Mouse (Mus musculus) midbrain, embryonic 13.5 days (tissue): ENCODE measurements around the gene Tnfsf8. TPM values are rescaled to one million over a fixed set of nuclear protein-coding genes. Genes with fewer than 3 reads are reported as not detected.

Source experiments
- ATAC-seq: fragments of 200-750 bp; cut with Nextera tagmentation; 2 replicates; pipeline ENCODE4 v1.8.0; 2017; ENCODE audit warnings: mild to moderate bottlenecking, moderate TSS enrichment, moderate library complexity
- H3K27ac ChIP-seq: fragments of 300-500 bp; sonication (generic); 2 replicates; pipeline ENCODE4 v1.5.1; 2015; ENCODE audit warnings: inconsistent platforms, mild to moderate bottlenecking, moderate library complexity
- H3K27me3 ChIP-seq: fragments of 300-500 bp; sonication (generic); 2 replicates; pipeline ENCODE4 v1.6.1; 2015; ENCODE audit warnings: mild to moderate bottlenecking, inconsistent platforms
- H3K36me3 ChIP-seq: fragments of 300-500 bp; sonication (generic); 2 replicates; pipeline ENCODE4 v1.6.1; 2015; ENCODE audit warnings: mild to moderate bottlenecking, inconsistent platforms
- H3K4me1 ChIP-seq: fragments of 300-500 bp; sonication (generic); replicated peaks from 2 replicates; pipeline ENCODE4 v1.6.1; 2015; ENCODE audit warnings: inconsistent platforms
- H3K4me2 ChIP-seq: fragments of 300-500 bp; sonication (generic); replicated peaks from 2 replicates; pipeline ENCODE4 v1.6.1; 2015; ENCODE audit warnings: moderate library complexity, mild to moderate bottlenecking, inconsistent platforms
- H3K4me3 ChIP-seq: fragments of 300-500 bp; sonication (generic); replicated peaks from 2 replicates; pipeline ENCODE4 v1.5.1; 2015; ENCODE audit warnings: mild to moderate bottlenecking, inconsistent platforms
- H3K9ac ChIP-seq: fragments of 300-500 bp; sonication (generic); replicated peaks from 2 replicates; pipeline ENCODE4 v1.6.1; 2015; ENCODE audit warnings: mild to moderate bottlenecking, inconsistent platforms
- H3K9me3 ChIP-seq: fragments of 300-500 bp; sonication (generic); 2 replicates; pipeline ENCODE4 v1.6.1; 2016; ENCODE audit warnings: mild to moderate bottlenecking, inconsistent platforms
- WGBS: fragments of 180-500 bp; shearing (Covaris S2); methylation state at CpG from one replicate; pipeline ENCODE4 v1.1.7; 2015; 5-methylcytosine and 5-hydroxymethylcytosine counted together
- polyA plus RNA-seq: library from polyadenylated mRNA; unstranded; fragments of >200 nt; fragmentation: Nextera tagmentation; extraction: Ambion mirVana; gene quantifications from 2 replicates; pipeline ENCODE4 v1.2.1, GENCODE M21; 2015

Gene Tnfsf8
- polyA plus RNA-seq: not detected in 2 replicates

DNA sequence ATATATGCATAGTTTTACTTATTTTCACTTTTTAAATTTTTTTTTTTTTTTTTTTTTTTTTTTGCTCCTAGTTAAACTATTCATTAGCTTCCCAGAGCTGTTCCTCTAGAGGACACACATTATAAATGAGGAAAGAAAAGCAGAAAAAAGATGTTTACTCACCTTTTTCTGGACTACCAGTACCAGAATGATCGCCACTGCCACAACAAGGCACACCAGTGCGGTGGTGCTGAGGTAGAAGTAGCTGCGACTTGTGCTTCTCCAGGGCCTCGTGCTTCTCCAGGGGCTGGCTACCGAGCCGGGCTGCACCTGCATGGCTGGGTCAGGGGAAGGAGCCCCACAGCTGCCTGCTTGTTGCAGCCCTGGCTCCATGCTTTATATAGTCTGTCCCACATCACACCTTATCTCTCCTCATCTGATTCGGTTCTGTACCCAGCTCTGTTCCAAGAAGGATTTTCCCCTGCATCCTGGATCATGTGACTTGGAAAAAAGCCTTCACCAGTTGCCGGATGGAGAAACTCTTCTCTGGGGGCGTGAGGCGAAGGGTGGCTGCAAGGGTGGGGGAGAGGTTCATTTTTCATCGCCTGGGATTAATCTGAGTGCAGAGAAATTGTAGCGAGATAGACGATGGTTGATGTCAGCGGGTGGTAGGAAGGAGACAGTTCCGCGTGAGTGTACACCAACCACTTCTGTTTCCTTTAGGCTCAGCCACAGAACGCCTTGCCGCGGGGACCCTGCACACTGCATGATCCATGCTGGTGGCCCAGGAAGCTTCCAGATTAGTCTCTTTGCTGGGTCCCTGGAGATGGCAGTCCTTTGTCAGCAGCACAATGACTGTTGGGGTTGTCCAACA is at the start of gene Tnfsf8:
Gene Tnfsf8 (minus strand): TSS at position 660 of the 853 bp plus-strand sequence.
- no peak for ATAC-seq
- Histone ChIP-seq H3K27ac (no peak within 1 kb of the TSS), H3K9ac (no peak within 1 kb of the TSS), H3K4me3 (no peak within 1 kb of the TSS), H3K27me3 (no peaks in the 10 kb centered on the region), H3K36me3 (no peaks in the 10 kb centered on the region), H3K4me2 (no peak within 1 kb of the TSS), H3K9me3 (no peaks in the 10 kb centered on the region), H3K4me1 (no peaks in the 10 kb centered on the region; the same call in 1 of the 2 replicates)
- WGBS: 89% methylated on average over 19 of the region's 19 CpGs

GRCm38 (mm10) chr4:63908511-63908910 is 47.4 kb upstream of the Tnfsf8 start:
- H3K4me1 ChIP-seq: no peaks in the 10 kb centered on the region
- H3K27me3 ChIP-seq: no peaks in the 10 kb centered on the region
- no peak overlapping the region for H3K4me3 ChIP-seq
- no peaks in the 10 kb centered on the region for H3K9me3 ChIP-seq
- no peak overlapping the region for H3K4me2 ChIP-seq
- ATAC-seq: no peak
- H3K36me3 ChIP-seq: no peaks in the 10 kb centered on the region
- WGBS: 88% methylated on average over 1 of the region's 1 CpGs
- no peak overlapping the region for H3K9ac ChIP-seq
- no peak overlapping the region for H3K27ac ChIP-seq

DNA sequence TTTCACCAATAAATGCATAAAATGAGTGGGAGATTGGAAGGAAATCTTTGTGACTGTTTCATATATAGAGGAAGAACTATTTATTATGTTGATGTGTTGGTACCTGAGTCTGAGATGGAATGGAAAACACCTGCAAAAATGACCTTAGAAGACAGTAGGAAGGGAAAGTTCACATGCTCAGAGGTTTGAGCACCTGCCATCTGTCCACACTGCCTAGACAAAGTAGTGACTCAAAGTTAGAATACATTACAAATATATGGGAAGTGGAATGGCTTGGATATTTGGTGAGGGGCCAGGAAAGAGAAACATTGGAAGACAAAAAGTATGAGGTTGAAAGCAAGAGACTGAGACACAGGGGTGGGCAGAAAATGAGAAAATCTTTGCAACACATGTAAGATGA is 46.3 kb upstream of the Tnfsf8 start:
- no peaks in the 10 kb centered on the region for H3K9me3 ChIP-seq
- no peak for ATAC-seq
- no peaks in the 10 kb centered on the region for H3K4me1 ChIP-seq
- H3K4me3 ChIP-seq: no peak overlapping the region
- H3K9ac ChIP-seq: no peak overlapping the region
- no peak overlapping the region for H3K4me2 ChIP-seq
- no peak overlapping the region for H3K27ac ChIP-seq
- no peaks in the 10 kb centered on the region for H3K27me3 ChIP-seq
- no peaks in the 10 kb centered on the region for H3K36me3 ChIP-seq

DNA sequence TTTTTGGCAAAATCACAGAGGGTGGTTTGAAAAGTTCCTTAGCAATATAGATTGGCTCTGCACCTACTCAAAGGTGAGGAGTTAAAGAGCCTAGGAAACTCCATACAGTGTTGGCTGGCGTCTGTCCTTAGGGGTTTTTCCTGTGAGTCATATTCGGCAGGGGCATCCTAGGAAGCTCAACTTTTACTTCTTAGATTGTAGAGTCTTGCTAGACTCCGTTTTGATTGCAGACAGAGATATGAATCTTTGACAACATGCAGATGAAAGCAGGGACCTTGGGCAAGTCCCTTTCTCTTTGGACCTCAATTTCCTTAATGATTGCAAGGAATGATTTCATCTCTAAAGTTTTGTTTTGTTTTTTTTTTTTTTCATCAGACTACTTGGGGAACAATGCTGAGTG is 44.9 kb upstream of the Tnfsf8 start:
- H3K9ac ChIP-seq: no peak overlapping the region
- H3K36me3 ChIP-seq: no peaks in the 10 kb centered on the region
- H3K4me3 ChIP-seq: no peak overlapping the region
- no peaks in the 10 kb centered on the region for H3K9me3 ChIP-seq
- H3K27ac ChIP-seq: no peak overlapping the region
- 80% methylated on average over 3 of the region's 3 CpGs for WGBS
- H3K27me3 ChIP-seq: no peaks in the 10 kb centered on the region
- no peaks in the 10 kb centered on the region for H3K4me1 ChIP-seq
- no peak overlapping the region for H3K4me2 ChIP-seq
- no peak for ATAC-seq

DNA sequence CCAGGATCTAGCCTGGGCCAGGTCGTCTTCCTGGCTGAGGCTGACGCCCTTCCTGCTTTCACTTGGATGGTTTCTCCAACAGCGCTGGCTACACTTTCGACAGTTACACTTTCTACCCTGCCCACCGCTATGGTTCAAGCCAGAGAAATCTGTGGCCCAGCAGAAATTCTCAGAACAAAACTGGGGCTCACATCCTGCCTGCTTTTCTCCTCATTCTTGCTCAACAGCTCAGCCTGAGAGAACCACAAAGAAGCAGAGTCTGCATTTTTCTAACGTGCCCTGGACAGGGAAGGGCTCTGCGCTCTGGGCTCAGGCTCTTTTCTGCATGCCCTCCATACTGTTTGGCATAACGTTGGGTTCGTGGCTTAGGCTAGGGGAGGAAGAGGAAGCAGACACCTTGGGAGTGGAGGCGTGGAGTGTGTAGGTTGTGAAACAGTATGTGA is 38.0 kb upstream of the Tnfsf8 start:
- 90% methylated on average over 10 of the region's 10 CpGs for WGBS
- no peak overlapping the region for H3K9ac ChIP-seq
- no peaks in the 10 kb centered on the region for H3K36me3 ChIP-seq
- no peaks in the 10 kb centered on the region for H3K4me1 ChIP-seq
- no peak overlapping the region for H3K4me2 ChIP-seq
- no peak overlapping the region for H3K4me3 ChIP-seq
- H3K9me3 ChIP-seq: no peaks in the 10 kb centered on the region
- H3K27ac ChIP-seq: no peak overlapping the region
- H3K27me3 ChIP-seq: no peaks in the 10 kb centered on the region
- ATAC-seq: no peak

DNA sequence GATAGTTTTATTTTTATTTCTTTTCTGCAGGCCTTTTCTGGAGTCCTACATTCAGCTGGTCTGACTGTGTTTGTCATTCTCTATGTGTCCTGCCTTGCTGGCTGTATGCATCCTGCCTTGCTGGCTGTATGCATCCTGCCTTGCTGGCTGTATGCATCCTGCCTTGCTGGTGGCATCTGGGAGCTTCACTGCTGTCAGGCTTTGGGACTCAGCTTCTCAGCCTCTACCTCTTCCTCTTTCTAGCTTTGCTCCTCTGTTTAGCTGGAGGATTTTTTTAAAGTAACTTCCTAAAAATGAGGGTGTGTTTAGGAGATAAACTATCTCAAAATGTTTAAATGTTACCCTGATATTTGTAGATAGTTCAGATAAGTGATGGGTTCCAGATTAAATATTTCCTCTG is 36.0 kb upstream of the Tnfsf8 start:
- no peak overlapping the region for H3K4me3 ChIP-seq
- ATAC-seq: no peak

GRCm38 (mm10) chr4:63886156-63886555 is 25.0 kb upstream of the Tnfsf8 start:
- H3K4me2 ChIP-seq: no peak overlapping the region
- H3K4me3 ChIP-seq: no peak overlapping the region
- no peak for ATAC-seq
- H3K9ac ChIP-seq: no peak overlapping the region
- 88% methylated on average over 2 of the region's 2 CpGs for WGBS
- H3K27ac ChIP-seq: no peak overlapping the region
- no peaks in the 10 kb centered on the region for H3K4me1 ChIP-seq
- no peaks in the 10 kb centered on the region for H3K36me3 ChIP-seq
- no peaks in the 10 kb centered on the region for H3K27me3 ChIP-seq
- H3K9me3 ChIP-seq: no peaks in the 10 kb centered on the region

More for the DNA sequence above, 36.0 kb upstream of the Tnfsf8 start:
- H3K4me2 ChIP-seq: no peak overlapping the region
- H3K4me1 ChIP-seq: no peaks in the 10 kb centered on the region
- no peaks in the 10 kb centered on the region for H3K36me3 ChIP-seq
- H3K27ac ChIP-seq: no peak overlapping the region
- no peaks in the 10 kb centered on the region for H3K9me3 ChIP-seq
- no peaks in the 10 kb centered on the region for H3K27me3 ChIP-seq
- H3K9ac ChIP-seq: no peak overlapping the region

GRCm38 (mm10) chr4:63876720-63877119 is 15.6 kb upstream of the Tnfsf8 start:
- no peaks in the 10 kb centered on the region for H3K36me3 ChIP-seq
- no peaks in the 10 kb centered on the region for H3K27me3 ChIP-seq
- H3K27ac ChIP-seq: no peak overlapping the region
- H3K9me3 ChIP-seq: no peaks in the 10 kb centered on the region
- no peak for ATAC-seq
- no peak overlapping the region for H3K4me2 ChIP-seq
- 90% methylated on average over 2 of the region's 2 CpGs for WGBS
- no peaks in the 10 kb centered on the region for H3K4me1 ChIP-seq
- no peak overlapping the region for H3K9ac ChIP-seq
- no peak overlapping the region for H3K4me3 ChIP-seq

DNA sequence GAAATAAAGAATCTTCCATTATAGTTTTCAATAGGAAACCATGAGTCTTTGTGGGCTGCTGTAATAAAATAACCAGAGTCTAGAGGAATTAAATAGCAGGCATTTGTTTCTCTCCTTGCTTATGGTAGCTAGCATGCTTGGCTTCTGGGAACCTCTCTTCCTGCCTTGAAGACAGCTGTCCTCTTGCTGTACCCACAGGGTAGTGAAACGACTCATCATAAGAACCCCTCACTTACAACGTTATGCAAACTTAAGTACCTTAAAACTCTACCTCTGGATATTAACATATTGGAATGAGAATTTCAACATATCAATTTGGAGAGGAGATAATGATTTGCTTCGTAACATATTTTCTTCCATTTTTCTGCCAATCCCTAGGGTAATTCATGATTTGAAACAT is 14.3 kb upstream of the Tnfsf8 start:
- WGBS: 91% methylated on average over 3 of the region's 3 CpGs
- Histone ChIP-seq H3K4me3 (no peak overlapping the region), H3K4me2 (no peak overlapping the region), H3K9me3 (no peaks in the 10 kb centered on the region), H3K4me1 (no peaks in the 10 kb centered on the region), H3K9ac (no peak overlapping the region), H3K36me3 (no peaks in the 10 kb centered on the region), H3K27me3 (no peaks in the 10 kb centered on the region), H3K27ac (no peak overlapping the region)
- no peak for ATAC-seq

DNA sequence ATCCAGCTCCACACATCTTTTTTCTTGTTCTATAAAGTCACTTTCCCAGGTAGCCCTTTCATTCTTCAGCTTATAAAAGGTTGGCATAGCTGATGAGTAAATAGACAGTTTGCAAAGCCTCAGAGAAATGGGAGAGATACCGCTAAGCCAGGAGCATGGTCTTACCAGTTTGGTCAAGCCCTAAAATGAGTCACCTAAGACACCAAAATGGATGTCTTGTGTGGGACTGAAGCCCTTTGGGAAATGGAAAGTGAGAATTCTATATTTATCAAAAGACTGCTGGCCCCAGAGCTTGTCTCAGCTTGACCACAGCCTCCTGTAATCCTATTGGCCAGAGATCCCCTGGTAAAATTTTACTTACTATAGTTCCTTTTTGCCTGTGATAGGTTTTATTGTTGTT is 9.5 kb upstream of the Tnfsf8 start:
- H3K4me2 ChIP-seq: no peak overlapping the region
- no peak overlapping the region for H3K27ac ChIP-seq
- no peak for ATAC-seq
- no peaks in the 10 kb centered on the region for H3K36me3 ChIP-seq
- no peak overlapping the region for H3K4me3 ChIP-seq
- H3K9ac ChIP-seq: no peak overlapping the region
- no peaks in the 10 kb centered on the region for H3K4me1 ChIP-seq
- 100% methylated on average over 1 of the region's 1 CpGs for WGBS
- H3K27me3 ChIP-seq: no peaks in the 10 kb centered on the region
- no peaks in the 10 kb centered on the region for H3K9me3 ChIP-seq

GRCm38 (mm10) chr4:63868770-63869169 is 7.6 kb upstream of the Tnfsf8 start:
- no peak overlapping the region for H3K4me3 ChIP-seq

GRCm38 (mm10) chr4:63862953-63863352 is 1.8 kb upstream of the Tnfsf8 start:
- no peaks in the 10 kb centered on the region; the same call in 1 of the 2 replicates for H3K4me1 ChIP-seq
- 77% methylated on average over 3 of the region's 3 CpGs for WGBS
- no peak overlapping the region for H3K9ac ChIP-seq
- H3K4me3 ChIP-seq: no peak overlapping the region
- H3K27ac ChIP-seq: no peak overlapping the region
- H3K4me2 ChIP-seq: no peak overlapping the region
- H3K36me3 ChIP-seq: no peaks in the 10 kb centered on the region
- H3K27me3 ChIP-seq: no peaks in the 10 kb centered on the region
- no peak for ATAC-seq
- no peaks in the 10 kb centered on the region for H3K9me3 ChIP-seq

More at GRCm38 (mm10) chr4:63868770-63869169, 7.6 kb upstream of the Tnfsf8 start:
- no peak for ATAC-seq
- Histone ChIP-seq H3K4me2 (no peak overlapping the region), H3K36me3 (no peaks in the 10 kb centered on the region), H3K4me1 (no peaks in the 10 kb centered on the region), H3K27ac (no peak overlapping the region), H3K9ac (no peak overlapping the region), H3K9me3 (no peaks in the 10 kb centered on the region), H3K27me3 (no peaks in the 10 kb centered on the region)
- WGBS: 84% methylated on average over 2 of the region's 2 CpGs
